Comparison of ENCODE assay signal across 8 mouse cellular contexts in the genomic region with DNA sequence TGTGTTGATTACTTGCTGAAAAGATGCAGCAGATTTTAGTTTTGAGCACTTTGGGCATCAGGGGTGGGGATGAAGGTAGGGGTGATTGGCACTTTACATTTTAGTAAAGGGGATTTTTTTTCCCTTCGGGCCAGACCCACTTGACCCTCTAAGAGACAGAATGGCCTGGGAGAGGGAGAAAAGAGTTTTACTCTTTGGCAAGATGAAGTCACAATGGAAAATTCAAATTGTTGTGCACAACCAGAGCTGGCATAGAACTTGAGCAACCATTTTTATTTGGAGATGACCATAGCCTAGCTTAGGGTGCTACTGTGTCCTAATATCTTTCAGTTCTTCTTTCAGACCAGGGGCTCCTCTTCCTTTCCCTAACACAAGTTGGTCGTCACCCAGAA.
A peak's percentile ranks its signal among the peaks of the same experiment; 100 is the strongest.
DNase-seq lines count a peak whose midpoint lies in the region; ATAC-seq and TF ChIP-seq lines count a peak whose summit lies in the region.

No protein-coding gene starts in this region.

- no peaks in the 10 kb centered on the region for H3K9me3 ChIP-seq in embryonic facial prominence, embryonic 15.5 days (replicated peaks)
- H3K9me3 ChIP-seq in limb, embryonic 10.5 days (replicated peaks), result no peaks in the 10 kb centered on the region
- H3K9me3 ChIP-seq in neural tube, embryonic 13.5 days, result peaks cover under 1% of the 10 kb centered on the region; the same call in 1 of the 2 replicates

- WGBS in lung, adult 2 months, result 43% methylated on average over 2 of the region's 2 CpGs
- 25% methylated on average over 2 of the region's 2 CpGs for WGBS in embryonic facial prominence, embryonic 15.5 days
- 46% methylated on average over 2 of the region's 2 CpGs for WGBS in limb, embryonic 10.5 days
- 22% methylated on average over 2 of the region's 2 CpGs for WGBS in neural tube, embryonic 13.5 days

- no peak for ATAC-seq in embryonic facial prominence, embryonic 15.5 days (ENCODE audit: insufficient number of reproducible peaks, low FRiP score, low TSS enrichment, low read depth)
- peak; percentile 8; the same call in 1 of the 2 replicates for ATAC-seq in neural tube, embryonic 13.5 days (ENCODE audit: low read depth)

- H3K9ac ChIP-seq in embryonic facial prominence, embryonic 15.5 days, result no peak overlapping the region
- peak overlapping the region; percentile 51 for H3K9ac ChIP-seq in neural tube, embryonic 13.5 days

- no peak for TF ChIP-seq POLR2A in lung, adult 2 months (IDR thresholded peaks at IDR 0.05; ENCODE audit: borderline replicate concordance, extremely low read depth, low read depth, low read length)

- DNase-seq in lung, adult 2 months, result no peak
- DNase-seq in lung, postnatal 14 days, result no peak
- no peak for DNase-seq in limb, embryonic 10.5 days (ENCODE audit: low spot score)
- DNase-seq in cerebellum, adult 9-11 months, result no peak
- DNase-seq in cerebellum, postnatal 14 days, result no peak
- no peak for DNase-seq in left cerebral cortex, adult 8-10 months (ENCODE audit: low spot score in 2 of 2)

- H3K4me3 ChIP-seq in lung, adult 2 months (replicated peaks; ENCODE audit: extremely low read depth, low read depth, low read length), result peak overlapping the region; percentile 3
- H3K4me3 ChIP-seq in embryonic facial prominence, embryonic 15.5 days (replicated peaks), result peak overlapping the region; percentile 42
- H3K4me3 ChIP-seq in limb, embryonic 10.5 days, result peak overlapping the region; percentile 54
- peak overlapping the region; percentile 39 for H3K4me3 ChIP-seq in neural tube, embryonic 13.5 days

- no peaks in the 10 kb centered on the region for H3K36me3 ChIP-seq in embryonic facial prominence, embryonic 15.5 days
- H3K36me3 ChIP-seq in limb, embryonic 10.5 days, result no peaks in the 10 kb centered on the region
- no peaks in the 10 kb centered on the region for H3K36me3 ChIP-seq in neural tube, embryonic 13.5 days

- peak overlapping the region; percentile 100 for H3K27ac ChIP-seq in embryonic facial prominence, embryonic 15.5 days (replicated peaks)
- H3K27ac ChIP-seq in limb, embryonic 10.5 days, result peak overlapping the region; percentile 99
- peak overlapping the region; percentile 97 for H3K27ac ChIP-seq in neural tube, embryonic 13.5 days (replicated peaks)

- peak overlapping the region; percentile 72 for H3K4me2 ChIP-seq in embryonic facial prominence, embryonic 15.5 days (replicated peaks)
- H3K4me2 ChIP-seq in neural tube, embryonic 13.5 days, result peak overlapping the region; percentile 76

- H3K27me3 ChIP-seq in embryonic facial prominence, embryonic 15.5 days, result no peaks in the 10 kb centered on the region
- H3K27me3 ChIP-seq in limb, embryonic 10.5 days (ENCODE audit: low read depth, poor library complexity, severe bottlenecking), result no peaks in the 10 kb centered on the region
- no peaks in the 10 kb centered on the region for H3K27me3 ChIP-seq in neural tube, embryonic 13.5 days

- H3K4me1 ChIP-seq in lung, adult 2 months (ENCODE audit: control insufficient read depth, insufficient read depth, low read length), result no peaks in the 10 kb centered on the region
- H3K4me1 ChIP-seq in embryonic facial prominence, embryonic 15.5 days, result peaks cover 56% of the 10 kb centered on the region
- H3K4me1 ChIP-seq in limb, embryonic 10.5 days, result peaks cover 74% of the 10 kb centered on the region
- peaks cover 58% of the 10 kb centered on the region for H3K4me1 ChIP-seq in neural tube, embryonic 13.5 days (replicated peaks)

- no peak for TF ChIP-seq CTCF in lung, adult 2 months (IDR thresholded peaks at IDR 0.05; ENCODE audit: insufficient read depth, low read length)

Comparison
In these comparisons a context has a peak if more than half of its experiments do, and no peak if none do; other contexts are left out.
1. H3K4me3 ChIP-seq: peak in every context shown above with its lines; median percentile 54 in limb, embryonic 10.5 days; 42 in embryonic facial prominence, embryonic 15.5 days; 39 in neural tube, embryonic 13.5 days; 3 in lung, adult 2 months.